Mouse (Mus musculus) adrenal gland, postnatal 10 days (tissue): ENCODE results near the gene Ccs. TPM values are rescaled to one million over a fixed set of nuclear protein-coding genes. Genes with fewer than 3 reads are reported as not detected.
"Not testable (repeated sequence)": the region's sequence is repeated elsewhere in the genome, so short reads cannot be mapped to it uniquely, and the experiment has no call there.

Source experiments
- DNase-seq: peaks from one replicate; pipeline ENCODE4 v3.0.0; 2021; ENCODE audit warnings: mixed read lengths
- long read RNA-seq, 2 experiments: library from polyadenylated mRNA; stranded (forward); transcript quantifications; one replicate each; pipeline ENCODE4 v2.0.0; 2021
- total RNA-seq, 2 experiments: library from RNA; stranded (reverse); gene quantifications; 2 replicates each; pipeline ENCODE4 v1.2.3; 2021

Ccs gene
- 100 to 1,000 TPM; 109 to 114 TPM for total RNA-seq
- long read RNA-seq, experiment 1, transcript Ccs-201 (8 exons, 1,067 nt) = major isoform, 114 of 142 reads
- long read RNA-seq, experiment 1, partial matches to known transcripts = 16 of 142 reads
- long read RNA-seq, experiment 1, other reads (novel, unspliced or antisense) = 5 of 142 reads
- long read RNA-seq, experiment 2, transcript Ccs-201 (8 exons, 1,067 nt) = major isoform, 74 of 84 reads
- long read RNA-seq, experiment 2, partial matches to known transcripts = 6 of 84 reads
- long read RNA-seq, experiment 2, other reads (novel, unspliced or antisense) = 2 of 84 reads

GRCm38 (mm10) chr19:4839149-4839548 is at the start of gene Ccs, which contains the start of gene Ccdc87:
TSS of gene Ccs (minus strand) at chr19:4839332.
TSS of gene Ccdc87 (plus strand) at chr19:4839366.
- DNase-seq = peak; percentile 98

GRCm38 (mm10) chr19:4883961-4884360 is 44.8 kb upstream of the Ccs start:
- no peak for DNase-seq

GRCm38 (mm10) chr19:4879324-4879703 is 40.2 kb upstream of the Ccs start:
- no peak for DNase-seq

- DNase-seq = peak; percentile 98
Measured at GRCm38 (mm10) chr19:4878405-4879323, 39.5 kb upstream of the Ccs start, which contains the start of gene Zdhhc24. TSS of gene Zdhhc24 (plus strand) at chr19:4878668.

GRCm38 (mm10) chr19:4877785-4878184 is 38.7 kb upstream of the Ccs start, which contains the start of gene Actn3:
TSS of gene Actn3 (minus strand) at chr19:4877909.
- no peak for DNase-seq

- DNase-seq = no peak
Measured at GRCm38 (mm10) chr19:4876755-4877154, 37.6 kb upstream of the Ccs start.

GRCm38 (mm10) chr19:4876241-4876640 is 37.1 kb upstream of the Ccs start:
- no peak for DNase-seq

GRCm38 (mm10) chr19:4874613-4875012 is 35.5 kb upstream of the Ccs start:
- DNase-seq = not testable (repeated sequence)

GRCm38 (mm10) chr19:4865147-4865546 is 26.0 kb upstream of the Ccs start:
- DNase-seq = peak; percentile 56

- DNase-seq = no peak
Measured at GRCm38 (mm10) chr19:4863048-4863447, 23.9 kb upstream of the Ccs start.

- DNase-seq = no peak
Measured at GRCm38 (mm10) chr19:4859081-4859480, 19.9 kb upstream of the Ccs start.

GRCm38 (mm10) chr19:4855951-4856350 is 16.8 kb upstream of the Ccs start:
- peak; percentile 53 for DNase-seq

GRCm38 (mm10) chr19:4855470-4855820 is 16.3 kb upstream of the Ccs start:
- DNase-seq = no peak

- peak; percentile 96 for DNase-seq
Measured at GRCm38 (mm10) chr19:4854552-4855469, 15.7 kb upstream of the Ccs start, which contains the start of gene Ctsf. TSS of gene Ctsf (plus strand) at chr19:4855130.

- no peak for DNase-seq
Measured at GRCm38 (mm10) chr19:4850281-4850680, 11.1 kb upstream of the Ccs start.

GRCm38 (mm10) chr19:4849800-4850199 is 10.7 kb upstream of the Ccs start:
- DNase-seq = no peak

GRCm38 (mm10) chr19:4847490-4847889 is 8.4 kb upstream of the Ccs start:
- DNase-seq = no peak

- no peak for DNase-seq
Measured at GRCm38 (mm10) chr19:4845846-4846245, 6.7 kb upstream of the Ccs start.

GRCm38 (mm10) chr19:4842611-4843010 is 3.5 kb upstream of the Ccs start:
- DNase-seq = no peak

- DNase-seq = no peak
Measured at GRCm38 (mm10) chr19:4840848-4841247, 1.7 kb upstream of the Ccs start.

- DNase-seq = no peak
Measured at GRCm38 (mm10) chr19:4838526-4839140, 499 bp downstream of the Ccs start.

GRCm38 (mm10) chr19:4837049-4837448 is 2.1 kb downstream of the Ccs start:
- DNase-seq = no peak
